Mouse (Mus musculus): ENCODE results near the gene Syce1l. TPM values are rescaled to one million over a fixed set of nuclear protein-coding genes. Genes with fewer than 3 reads are reported as not detected.
A peak's percentile ranks its signal among the peaks of the same experiment; 100 is the strongest.

Syce1l gene
- 0.43 and 0.55 TPM in 2 replicates for polyA plus RNA-seq (2012; rRNA removed)

GRCm38 (mm10) chr8:113642926-113643325, at the start of gene Syce1l:
Gene Syce1l (plus strand): TSS chr8:113643213.
- no peak for TF ChIP-seq POLR2A (IDR thresholded peaks at IDR 0.05; ENCODE audit: borderline replicate concordance, extremely low read depth, insufficient read depth, insufficient read length, poor library complexity, severe bottlenecking)
- TF ChIP-seq CTCF (IDR thresholded peaks at IDR 0.05; ENCODE audit: borderline replicate concordance, extremely low read depth, insufficient read depth, insufficient read length) = no peak
- DNase-seq (ENCODE audit: low read depth) = no peak

GRCm38 (mm10) chr8:113598401-113598800, 44.6 kb upstream of the Syce1l start:
- no peak for TF ChIP-seq POLR2A (IDR thresholded peaks at IDR 0.05; ENCODE audit: borderline replicate concordance, extremely low read depth, insufficient read depth, insufficient read length, poor library complexity, severe bottlenecking)
- TF ChIP-seq CTCF (IDR thresholded peaks at IDR 0.05; ENCODE audit: borderline replicate concordance, extremely low read depth, insufficient read depth, insufficient read length) = no peak
- DNase-seq (ENCODE audit: low read depth) = no peak

- TF ChIP-seq POLR2A (IDR thresholded peaks at IDR 0.05; ENCODE audit: borderline replicate concordance, extremely low read depth, insufficient read depth, insufficient read length, poor library complexity, severe bottlenecking) = no peak
- peak; percentile 55; the same call in 1 of the 2 replicates for TF ChIP-seq CTCF (IDR thresholded peaks at IDR 0.05; ENCODE audit: borderline replicate concordance, extremely low read depth, insufficient read depth, insufficient read length)
- peak; percentile 82 for DNase-seq (ENCODE audit: low read depth)
Measured at GRCm38 (mm10) chr8:113632634-113633033, 10.4 kb upstream of the Syce1l start.

- DNase-seq (ENCODE audit: low read depth) = no peak
- TF ChIP-seq CTCF (IDR thresholded peaks at IDR 0.05; ENCODE audit: borderline replicate concordance, extremely low read depth, insufficient read depth, insufficient read length) (no peak), POLR2A (IDR thresholded peaks at IDR 0.05; ENCODE audit: borderline replicate concordance, extremely low read depth, insufficient read depth, insufficient read length, poor library complexity, severe bottlenecking) (no peak)
Measured at GRCm38 (mm10) chr8:113634161-113634560, 8.9 kb upstream of the Syce1l start.

- DNase-seq (ENCODE audit: low read depth) = peak; percentile 100
- TF ChIP-seq POLR2A (IDR thresholded peaks at IDR 0.05; ENCODE audit: borderline replicate concordance, extremely low read depth, insufficient read depth, insufficient read length, poor library complexity, severe bottlenecking) = no peak; the same call in 1 of the 2 replicates
- TF ChIP-seq CTCF (IDR thresholded peaks at IDR 0.05; ENCODE audit: borderline replicate concordance, extremely low read depth, insufficient read depth, insufficient read length) = no peak
Measured at GRCm38 (mm10) chr8:113634670-113635591, 8.1 kb upstream of the Syce1l start, which contains the start of gene Mon1b. Gene Mon1b (plus strand): TSS chr8:113635587.

GRCm38 (mm10) chr8:113635592-113636279, 7.3 kb upstream of the Syce1l start:
- DNase-seq (ENCODE audit: low read depth) = no peak
- TF ChIP-seq POLR2A (IDR thresholded peaks at IDR 0.05; ENCODE audit: borderline replicate concordance, extremely low read depth, insufficient read depth, insufficient read length, poor library complexity, severe bottlenecking) (peak; percentile 36; the same call in 1 of the 2 replicates), CTCF (IDR thresholded peaks at IDR 0.05; ENCODE audit: borderline replicate concordance, extremely low read depth, insufficient read depth, insufficient read length) (no peak)

GRCm38 (mm10) chr8:113636280-113636628, 6.8 kb upstream of the Syce1l start:
- no peak for DNase-seq (ENCODE audit: low read depth)
- TF ChIP-seq CTCF (IDR thresholded peaks at IDR 0.05; ENCODE audit: borderline replicate concordance, extremely low read depth, insufficient read depth, insufficient read length) (no peak), POLR2A (IDR thresholded peaks at IDR 0.05; ENCODE audit: borderline replicate concordance, extremely low read depth, insufficient read depth, insufficient read length, poor library complexity, severe bottlenecking) (no peak)

- TF ChIP-seq CTCF (IDR thresholded peaks at IDR 0.05; ENCODE audit: borderline replicate concordance, extremely low read depth, insufficient read depth, insufficient read length) (no peak), POLR2A (IDR thresholded peaks at IDR 0.05; ENCODE audit: borderline replicate concordance, extremely low read depth, insufficient read depth, insufficient read length, poor library complexity, severe bottlenecking) (no peak)
- no peak for DNase-seq (ENCODE audit: low read depth)
Measured at GRCm38 (mm10) chr8:113640357-113640756, 2.7 kb upstream of the Syce1l start.

GRCm38 (mm10) chr8:113643479-113644210, 632 bp downstream of the Syce1l start:
- no peak for DNase-seq (ENCODE audit: low read depth)
- TF ChIP-seq POLR2A (IDR thresholded peaks at IDR 0.05; ENCODE audit: borderline replicate concordance, extremely low read depth, insufficient read depth, insufficient read length, poor library complexity, severe bottlenecking) (no peak), CTCF (IDR thresholded peaks at IDR 0.05; ENCODE audit: borderline replicate concordance, extremely low read depth, insufficient read depth, insufficient read length) (no peak)

- no peak for TF ChIP-seq POLR2A (IDR thresholded peaks at IDR 0.05; ENCODE audit: borderline replicate concordance, extremely low read depth, insufficient read depth, insufficient read length, poor library complexity, severe bottlenecking)
- TF ChIP-seq CTCF (IDR thresholded peaks at IDR 0.05; ENCODE audit: borderline replicate concordance, extremely low read depth, insufficient read depth, insufficient read length) = no peak
- DNase-seq (ENCODE audit: low read depth) = no peak
Measured at GRCm38 (mm10) chr8:113645220-113645619, 2.2 kb downstream of the Syce1l start.

- DNase-seq (ENCODE audit: low read depth) = no peak
- no peak for TF ChIP-seq POLR2A (IDR thresholded peaks at IDR 0.05; ENCODE audit: borderline replicate concordance, extremely low read depth, insufficient read depth, insufficient read length, poor library complexity, severe bottlenecking)
- TF ChIP-seq CTCF (IDR thresholded peaks at IDR 0.05; ENCODE audit: borderline replicate concordance, extremely low read depth, insufficient read depth, insufficient read length) = no peak
Measured at GRCm38 (mm10) chr8:113652450-113652849, 9.4 kb downstream of the Syce1l start.

All from brain, embryonic 14.5 days (tissue).